Mouse (Mus musculus): ENCODE data around the gene Cnn3.

GRCm38 (mm10) chr3:121389366-121389765, 36.9 kb upstream of the Cnn3 start:
- TF ChIP-seq POLR2A (IDR thresholded peaks at IDR 0.05; ENCODE audit: borderline replicate concordance, control insufficient read depth, low read depth, low read length) = no peak
- no peak for TF ChIP-seq CTCF (IDR thresholded peaks at IDR 0.05; ENCODE audit: control insufficient read depth, insufficient read depth, low read length)
